Mouse (Mus musculus) A20 (cell line): ENCODE data around the gene Slc6a3.

Experiments used
- DNase-seq: peaks from one replicate; pipeline ENCODE4 v3.0.0-alpha.2; 2011; ENCODE audit warnings: low read depth, low spot score

The Slc6a3 gene

DNA sequence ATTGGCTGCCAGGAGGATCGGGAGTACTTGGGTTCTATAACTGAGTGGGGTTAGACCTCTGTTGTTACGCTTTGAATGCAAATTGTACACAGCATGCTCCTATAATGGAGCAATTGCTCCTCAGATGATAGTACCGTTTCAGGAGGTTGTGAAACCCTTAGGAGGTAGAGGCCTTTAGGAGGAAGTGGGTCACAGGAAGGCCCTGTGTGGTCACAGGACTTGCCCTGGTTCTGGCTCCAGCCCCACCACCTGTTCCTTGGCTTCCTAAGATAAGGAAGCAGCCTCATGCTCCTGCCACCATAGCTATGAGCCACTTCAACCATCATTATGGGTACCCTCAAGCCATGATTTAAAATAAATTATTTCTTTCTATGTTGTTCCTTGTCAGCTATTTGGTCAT lies 54.9 kb downstream of the Slc6a3 start:
- DNase-seq = no peak

DNA sequence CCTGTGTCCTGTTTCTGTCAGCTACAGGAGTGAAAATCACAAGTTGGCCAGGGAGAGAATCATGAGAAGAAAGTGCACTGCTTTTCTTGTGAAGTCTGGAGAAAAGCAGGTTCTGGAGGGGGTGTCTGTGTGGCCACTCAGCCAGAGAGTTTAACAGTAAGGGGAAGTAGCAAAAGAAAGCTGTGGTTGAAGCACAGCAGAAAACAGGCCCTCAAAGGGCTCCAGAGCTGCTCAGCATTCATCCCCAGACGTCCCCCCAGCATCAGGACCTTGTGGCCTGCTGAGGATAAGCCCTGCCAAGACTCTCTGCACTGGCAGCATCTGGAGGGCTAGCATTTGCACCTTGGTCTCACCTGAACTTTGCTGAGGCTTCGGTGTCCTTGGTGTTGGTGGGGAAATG lies 56.0 kb downstream of the Slc6a3 start:
- DNase-seq = no peak

DNA sequence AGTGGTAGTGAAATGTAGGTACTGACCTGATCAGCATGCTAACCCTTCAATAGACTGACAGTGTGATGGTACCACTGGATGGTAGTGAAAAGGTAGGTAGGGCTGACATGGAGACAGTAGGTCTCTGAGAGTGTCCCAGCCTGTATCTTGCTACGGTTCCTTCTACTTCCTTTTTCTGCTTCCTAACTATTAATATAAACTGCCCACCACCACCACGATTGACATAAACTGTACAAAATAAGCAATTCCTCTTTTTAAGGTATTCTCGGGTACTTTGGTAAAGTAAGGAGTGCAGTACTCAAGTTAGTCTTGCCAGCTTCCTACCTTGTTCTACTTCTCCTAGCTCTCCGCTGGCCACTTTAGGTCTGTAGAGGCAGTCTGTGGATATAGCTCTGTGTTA lies 59.7 kb downstream of the Slc6a3 start:
- peak; percentile 23 for DNase-seq

DNA sequence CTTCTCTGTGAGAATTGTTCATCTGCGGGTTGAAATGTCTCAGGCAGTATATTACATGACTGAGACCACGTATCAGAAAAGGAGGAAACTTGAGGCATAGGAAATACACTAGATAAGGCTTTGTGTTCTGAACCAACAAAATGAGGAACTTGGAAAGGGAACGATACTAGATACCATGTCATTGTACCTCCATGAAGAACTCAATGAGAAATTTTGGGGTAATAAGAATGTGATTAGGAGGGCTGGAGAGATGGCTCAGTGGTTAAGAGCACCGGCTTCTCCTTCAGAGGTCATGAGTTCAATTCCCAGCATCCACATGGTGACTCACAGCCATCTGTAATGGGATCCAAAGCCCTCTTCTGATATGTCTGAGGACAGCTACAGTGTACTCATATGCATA lies 63.7 kb downstream of the Slc6a3 start:
- DNase-seq = peak; percentile 40

DNA sequence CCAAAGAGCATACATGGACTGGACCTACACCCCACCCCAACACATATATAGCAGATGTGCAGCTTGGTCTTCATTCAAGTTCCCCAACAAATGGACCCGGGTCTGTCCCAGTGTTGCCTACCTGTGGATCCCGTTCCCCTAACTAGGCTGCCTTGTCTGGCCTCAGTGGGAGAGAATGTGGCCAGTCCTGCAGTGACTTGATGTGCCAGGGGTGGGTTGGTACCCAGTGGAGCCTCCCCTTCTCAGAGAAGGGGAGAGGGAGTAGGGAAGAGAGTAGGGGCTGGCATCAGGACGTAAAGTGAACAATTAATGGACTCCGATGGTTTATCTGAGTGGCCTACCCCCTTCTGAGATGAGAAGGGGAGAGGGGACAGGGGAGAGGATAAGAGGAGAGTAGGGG lies 66.5 kb downstream of the Slc6a3 start:
- no peak for DNase-seq

DNA sequence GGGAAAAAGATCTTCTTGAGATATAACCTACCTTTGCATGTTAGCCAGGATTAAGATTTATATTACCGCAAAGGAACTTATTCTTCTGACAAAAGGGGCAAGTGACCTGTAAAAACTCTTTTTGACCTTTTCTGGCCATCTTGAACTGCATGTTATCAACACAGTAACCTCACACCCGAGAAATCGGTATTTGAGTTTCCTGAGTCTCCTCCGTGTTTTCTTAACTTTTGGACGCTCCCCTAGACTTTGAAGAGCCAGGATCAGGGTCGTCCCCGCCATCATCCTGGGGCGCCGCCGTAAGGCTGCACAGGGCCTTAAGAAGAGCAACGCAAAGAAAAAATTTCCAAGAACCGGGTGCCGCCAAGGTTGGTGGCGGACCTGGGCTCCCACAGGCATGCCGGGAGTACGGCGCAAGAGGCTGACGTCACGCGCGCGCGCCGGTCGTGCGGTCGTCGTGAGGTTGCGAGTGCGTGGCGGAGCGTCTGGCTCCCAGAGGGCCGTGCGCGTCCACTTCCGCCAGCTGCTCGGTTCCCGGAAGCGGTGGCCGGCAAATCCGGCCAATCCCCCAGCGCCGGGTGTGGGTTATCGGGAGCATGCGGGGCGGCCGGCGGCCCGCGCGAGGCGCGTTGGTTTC lies 67.1 kb downstream of the Slc6a3 start, which contains the start of gene Clptm1l:
Clptm1l (plus strand) TSS at position 485 of the 634 bp plus-strand sequence.
- DNase-seq = peak; percentile 95

DNA sequence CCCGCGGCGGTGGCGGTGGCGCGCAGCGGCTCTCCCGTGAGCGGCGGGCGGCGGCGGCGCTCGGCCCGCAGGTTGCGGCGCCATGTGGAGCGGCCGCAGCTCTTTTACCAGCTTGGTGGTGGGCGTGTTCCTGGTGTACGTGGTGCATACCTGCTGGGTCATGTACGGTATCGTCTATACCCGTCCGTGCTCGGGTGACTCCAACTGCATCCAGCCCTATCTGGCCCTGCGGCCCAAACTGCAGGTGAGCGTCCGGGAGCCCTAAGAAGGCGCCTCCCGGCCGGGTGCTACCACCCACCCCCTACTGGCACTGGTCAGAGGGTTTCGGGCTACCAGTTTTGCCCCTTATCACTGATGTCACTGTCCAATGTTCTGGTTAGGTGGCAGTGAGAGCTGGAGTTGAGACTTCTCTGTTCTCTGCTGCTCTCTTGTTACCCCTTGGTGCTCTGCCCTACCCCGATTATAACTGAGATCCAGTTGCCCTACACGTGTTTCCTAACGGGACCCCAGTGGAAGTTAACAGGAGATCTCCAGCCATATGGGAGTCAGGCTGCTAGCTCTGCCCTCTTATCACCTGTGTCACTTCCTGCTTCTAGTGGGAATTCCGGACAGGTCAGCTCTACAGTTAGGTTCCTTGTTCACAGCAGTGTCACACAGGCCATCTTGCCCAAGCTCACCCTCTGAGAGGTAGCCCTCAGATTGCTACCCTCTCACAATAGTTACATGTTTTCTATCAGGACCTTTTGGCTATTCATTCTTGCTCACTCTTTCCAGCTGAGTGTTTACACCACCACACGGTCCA lies 67.8 kb downstream of the Slc6a3 start:
- peak; percentile 47 for DNase-seq

DNA sequence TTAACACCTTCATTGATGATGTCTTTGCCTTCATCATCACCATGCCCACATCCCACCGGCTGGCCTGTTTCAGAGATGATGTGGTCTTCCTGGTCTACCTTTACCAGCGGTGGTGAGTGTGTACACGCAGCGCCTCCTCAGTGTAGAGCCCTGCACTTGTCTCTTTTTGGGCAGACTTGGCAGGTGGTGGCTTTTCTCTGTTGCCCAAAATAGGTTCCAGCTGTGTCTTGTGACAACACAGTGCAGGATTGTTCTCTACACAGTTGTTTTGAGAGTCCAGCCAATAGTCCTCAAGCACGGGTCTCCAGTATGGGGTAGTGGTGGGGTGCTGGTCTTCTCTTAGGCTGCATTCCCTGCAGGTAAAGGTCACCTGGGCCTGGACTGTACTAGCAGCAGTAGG lies 81.9 kb downstream of the Slc6a3 start:
- no peak for DNase-seq

DNA sequence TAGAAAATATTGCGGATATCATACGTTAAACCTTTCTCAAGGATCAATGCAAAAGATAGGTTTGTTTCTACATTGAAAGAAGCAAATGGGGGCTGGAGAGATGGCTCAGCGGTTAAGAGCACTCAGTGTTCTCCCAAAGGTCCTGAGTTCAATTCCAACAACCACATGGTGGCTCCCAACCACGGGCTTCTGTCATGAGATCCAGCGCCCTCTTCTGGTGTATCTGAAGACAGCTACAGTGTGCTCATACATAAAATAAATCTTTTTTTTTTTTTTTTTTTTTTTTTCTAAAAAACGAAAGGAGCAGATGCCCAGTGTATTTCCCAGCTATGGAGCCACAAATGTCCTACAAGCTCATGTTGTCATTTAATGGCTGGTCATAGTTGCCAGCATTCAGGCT lies 84.1 kb downstream of the Slc6a3 start:
- DNase-seq = peak; percentile 49

DNA sequence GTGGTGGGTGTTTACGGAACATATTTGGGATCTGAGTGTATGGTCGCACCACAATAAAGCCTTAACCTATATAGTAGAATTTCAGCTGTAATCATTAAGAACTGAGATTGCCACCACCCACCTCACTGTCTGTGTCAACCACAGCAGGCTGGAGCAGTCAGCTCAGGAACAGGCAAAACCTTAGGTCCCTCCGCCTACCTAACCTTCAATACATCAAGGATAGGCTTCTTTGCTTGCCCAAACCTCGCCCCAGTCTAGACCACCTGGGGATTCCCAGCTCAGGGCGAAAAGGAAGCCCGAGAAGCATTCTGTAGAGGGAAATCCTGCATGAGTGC lies 89.8 kb downstream of the Slc6a3 start:
- no peak for DNase-seq

DNA sequence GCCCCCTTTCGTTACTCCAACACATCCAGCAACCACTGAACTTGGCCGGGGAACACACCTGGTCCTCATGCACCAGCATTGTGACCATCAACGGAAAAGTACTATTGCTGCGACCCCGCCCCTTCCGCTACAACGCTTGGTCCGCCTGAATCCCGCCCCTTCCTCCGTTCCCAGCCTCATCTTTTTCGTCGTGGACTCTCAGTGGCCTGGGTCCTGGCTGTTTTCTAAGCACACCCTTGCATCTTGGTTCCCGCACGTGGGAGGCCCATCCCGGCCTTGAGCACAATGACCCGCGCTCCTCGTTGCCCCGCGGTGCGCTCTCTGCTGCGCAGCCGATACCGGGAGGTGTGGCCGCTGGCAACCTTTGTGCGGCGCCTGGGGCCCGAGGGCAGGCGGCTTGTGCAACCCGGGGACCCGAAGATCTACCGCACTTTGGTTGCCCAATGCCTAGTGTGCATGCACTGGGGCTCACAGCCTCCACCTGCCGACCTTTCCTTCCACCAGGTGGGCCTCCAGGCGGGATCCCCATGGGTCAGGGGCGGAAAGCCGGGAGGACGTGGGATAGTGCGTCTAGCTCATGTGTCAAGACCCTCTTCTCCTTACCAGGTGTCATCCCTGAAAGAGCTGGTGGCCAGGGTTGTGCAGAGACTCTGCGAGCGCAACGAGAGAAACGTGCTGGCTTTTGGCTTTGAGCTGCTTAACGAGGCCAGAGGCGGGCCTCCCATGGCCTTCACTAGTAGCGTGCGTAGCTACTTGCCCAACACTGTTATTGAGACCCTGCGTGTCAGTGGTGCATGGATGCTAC lies 90.4 kb downstream of the Slc6a3 start, which contains the start of gene Tert:
Tert (plus strand) TSS at position 167 of the 805 bp plus-strand sequence.
- DNase-seq = peak; percentile 92
